Comparison of ENCODE assay signal across 8 mouse cellular contexts in the genomic region with DNA sequence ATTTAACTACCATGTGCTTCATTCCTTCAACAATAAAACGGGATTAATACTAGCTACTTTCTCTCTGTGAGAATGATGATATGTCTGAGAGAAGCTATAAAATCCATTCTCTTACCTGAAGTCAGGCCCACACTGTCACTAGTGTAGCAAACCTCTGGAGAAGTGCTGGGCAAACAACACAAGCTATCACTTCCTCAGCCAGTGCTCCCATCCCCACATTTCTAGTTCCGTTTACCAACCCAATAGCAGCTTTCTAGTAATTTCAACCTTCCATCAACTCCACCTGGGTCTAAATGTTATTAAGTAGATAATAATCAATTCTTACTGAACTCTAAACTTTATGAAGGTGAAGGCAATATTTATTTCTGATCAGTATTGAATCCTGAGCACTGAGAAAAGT. TPM values are rescaled to one million over a fixed set of nuclear protein-coding genes. Genes with fewer than 3 reads are reported as not detected.
A peak's percentile ranks its signal among the peaks of the same experiment; 100 is the strongest.
DNase-seq lines count a peak whose midpoint lies in the region; ATAC-seq and TF ChIP-seq lines count a peak whose summit lies in the region.

No protein-coding gene starts in this region.

- peaks cover 11% of the 10 kb centered on the region; the same call in 1 of the 2 replicates for H3K27me3 ChIP-seq in heart, embryonic 13.5 days (replicated peaks)
- no peaks in the 10 kb centered on the region for H3K27me3 ChIP-seq in hindbrain, embryonic 16.5 days (replicated peaks; ENCODE audit: control insufficient read depth, insufficient read depth, low read length)
- H3K27me3 ChIP-seq in midbrain, embryonic 13.5 days: peaks cover 2% of the 10 kb centered on the region; the same call in 1 of the 2 replicates

- WGBS in heart, embryonic 13.5 days: 48% methylated on average over 2 of the region's 2 CpGs
- WGBS in hindbrain, embryonic 16.5 days: 36% methylated on average over 2 of the region's 2 CpGs
- WGBS in midbrain, embryonic 13.5 days: 29% methylated on average over 2 of the region's 2 CpGs

- DNase-seq in heart, adult 18-20 months: no peak
- no peak for DNase-seq in cerebellum, postnatal 14 days
- no peak for DNase-seq in urinary bladder, postnatal 25 days (ENCODE audit: low spot score)
- no peak for DNase-seq in right cerebral cortex, postnatal 36 days (ENCODE audit: low spot score in 2 of 2)

- peaks cover 57% of the 10 kb centered on the region for H3K4me1 ChIP-seq in heart, embryonic 13.5 days
- H3K4me1 ChIP-seq in cortical plate, adult 2 months (ENCODE audit: control insufficient read depth, insufficient read depth, low read length): no peaks in the 10 kb centered on the region; the same call in 1 of the 2 replicates
- peaks cover 24% of the 10 kb centered on the region for H3K4me1 ChIP-seq in hindbrain, embryonic 16.5 days (ENCODE audit: control insufficient read depth, insufficient read depth, low read depth, low read length)
- peaks cover 40% of the 10 kb centered on the region for H3K4me1 ChIP-seq in midbrain, embryonic 13.5 days (replicated peaks)

- H3K4me2 ChIP-seq in heart, embryonic 13.5 days: peak overlapping the region; percentile 100
- H3K4me2 ChIP-seq in hindbrain, embryonic 16.5 days (ENCODE audit: low read length): peak overlapping the region; percentile 99
- H3K4me2 ChIP-seq in midbrain, embryonic 13.5 days (replicated peaks): peak overlapping the region; percentile 100

- TF ChIP-seq CTCF in cortical plate, adult 2 months (IDR thresholded peaks at IDR 0.05; ENCODE audit: extremely low read depth, insufficient read depth, low read length): no peak

- H3K36me3 ChIP-seq in heart, embryonic 13.5 days: no peaks in the 10 kb centered on the region
- H3K36me3 ChIP-seq in hindbrain, embryonic 16.5 days (ENCODE audit: control insufficient read depth, insufficient read depth, low read length): no peaks in the 10 kb centered on the region
- H3K36me3 ChIP-seq in midbrain, embryonic 13.5 days: no peaks in the 10 kb centered on the region

- peak overlapping the region; percentile 97 for H3K4me3 ChIP-seq in heart, embryonic 13.5 days
- peak overlapping the region; percentile 97; the same call in 1 of the 2 replicates for H3K4me3 ChIP-seq in cortical plate, adult 2 months (ENCODE audit: insufficient read depth, low read length)
- peak overlapping the region; percentile 95 for H3K4me3 ChIP-seq in hindbrain, embryonic 16.5 days (ENCODE audit: low read length)
- H3K4me3 ChIP-seq in midbrain, embryonic 13.5 days (replicated peaks): peak overlapping the region; percentile 92

- no peak for ATAC-seq in heart, embryonic 13.5 days (ENCODE audit: extremely low read depth, insufficient number of reproducible peaks, low FRiP score, low TSS enrichment)
- no peak for ATAC-seq in hindbrain, embryonic 16.5 days
- ATAC-seq in midbrain, embryonic 13.5 days: no peak

- no peak overlapping the region for H3K27ac ChIP-seq in heart, embryonic 13.5 days (replicated peaks)
- no peak overlapping the region for H3K27ac ChIP-seq in cortical plate, adult 2 months (ENCODE audit: insufficient read depth, low read length)
- no peak overlapping the region for H3K27ac ChIP-seq in hindbrain, embryonic 16.5 days (ENCODE audit: low read depth, low read length)
- no peak overlapping the region for H3K27ac ChIP-seq in midbrain, embryonic 13.5 days

- peak overlapping the region; percentile 96 for H3K9ac ChIP-seq in heart, embryonic 13.5 days
- H3K9ac ChIP-seq in hindbrain, embryonic 16.5 days (ENCODE audit: low read depth, low read length): no peak overlapping the region
- peak overlapping the region; percentile 89; the same call in 1 of the 2 replicates for H3K9ac ChIP-seq in midbrain, embryonic 13.5 days (replicated peaks)

- TF ChIP-seq POLR2A in cortical plate, adult 2 months (IDR thresholded peaks at IDR 0.05; ENCODE audit: extremely low read depth, insufficient read depth, low read length): no peak

- H3K9me3 ChIP-seq in heart, embryonic 13.5 days: no peaks in the 10 kb centered on the region
- no peaks in the 10 kb centered on the region for H3K9me3 ChIP-seq in hindbrain, embryonic 16.5 days (ENCODE audit: control insufficient read depth, low read length)
- no peaks in the 10 kb centered on the region for H3K9me3 ChIP-seq in midbrain, embryonic 13.5 days

RNA-seq across cellular contexts. Expression of a gene that starts 2.6 kb away (rescaled TPM):
- polyA plus RNA-seq in heart, embryonic 13.5 days (2015; fragmentation: Nextera tagmentation; extraction: Ambion mirVana): 6.4 and 7.0 TPM in 2 replicates
- 10 to 100 TPM; 22.5 to 23.9 TPM for total RNA-seq in heart, adult 18-20 months (2021)
- 19.8 and 20.4 TPM in 2 replicates for polyA plus RNA-seq in cortical plate, adult 2 months (2012; rRNA removed)
- polyA plus RNA-seq in hindbrain, embryonic 16.5 days (2015; fragmentation: Nextera tagmentation; extraction: Ambion mirVana): 8.4 and 9.4 TPM in 2 replicates
- polyA plus RNA-seq in midbrain, embryonic 13.5 days (2015; fragmentation: Nextera tagmentation; extraction: Ambion mirVana): 9.3 and 9.5 TPM in 2 replicates

RNA-seq across cellular contexts. Expression of a gene that starts 20.9 kb away (rescaled TPM):
- polyA plus RNA-seq in heart, embryonic 13.5 days (2015; fragmentation: Nextera tagmentation; extraction: Ambion mirVana): 6.1 and 14.4 TPM in 2 replicates
- 100 to 1,000 TPM; 287 to 324 TPM for total RNA-seq in heart, adult 18-20 months (2021)
- polyA plus RNA-seq in cortical plate, adult 2 months (2012; rRNA removed): 118 and 135 TPM in 2 replicates
- 2.1 and 9.4 TPM in 2 replicates for polyA plus RNA-seq in hindbrain, embryonic 16.5 days (2015; fragmentation: Nextera tagmentation; extraction: Ambion mirVana)
- 1.7 and 6.7 TPM in 2 replicates for polyA plus RNA-seq in midbrain, embryonic 13.5 days (2015; fragmentation: Nextera tagmentation; extraction: Ambion mirVana)
